Mouse (Mus musculus): Measurements from ENCODE around the gene Plb1.

- TF ChIP-seq CTCF (IDR thresholded peaks at IDR 0.05; ENCODE audit: borderline replicate concordance, control insufficient read depth, extremely low read depth, insufficient read depth, low read length, poor library complexity) (no peak), POLR2A (IDR thresholded peaks at IDR 0.05; ENCODE audit: control insufficient read depth, extremely low read depth, insufficient read depth, low read length, poor library complexity) (no peak)
Observed at GRCm38 (mm10) chr5:32405199-32405855, 172.8 kb downstream of the Plb1 start.
